Mouse (Mus musculus) spleen, embryonic (tissue): ENCODE data around the gene Sobp.

ENCODE experiments used
- CTCF ChIA-PET: fragments of 350-600 bp; sonication (Branson Sonifier 250); formaldehyde crosslinking; loops from one replicate; lab custom pipeline; 2022; lab: Charles Lee

Sobp gene

GRCm38 (mm10) chr10:42999324-42999723 is 175.0 kb downstream of the Sobp start:
- CTCF ChIA-PET = no interaction called here

DNA sequence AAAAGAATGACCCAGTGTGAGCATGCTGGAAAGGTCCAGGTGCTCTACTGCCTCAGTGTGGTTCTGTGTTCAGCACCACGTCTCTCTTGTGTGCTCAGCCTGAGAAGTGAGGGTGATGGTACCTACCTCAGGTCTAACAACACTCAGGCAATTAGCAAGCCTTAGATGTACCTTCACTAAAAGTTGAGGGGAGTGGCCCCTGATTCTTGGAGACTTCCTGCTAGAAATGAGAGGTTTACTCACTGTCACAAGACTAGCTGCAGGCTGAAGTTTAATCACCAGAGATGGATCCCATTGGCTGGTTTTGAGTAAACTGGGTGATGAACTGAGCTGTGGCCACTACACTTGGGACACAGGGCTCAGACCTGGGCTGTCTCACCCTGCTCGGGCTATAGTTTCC is 177.1 kb downstream of the Sobp start:
- CTCF ChIA-PET = interaction anchor here (0.6 kb wide), 1 partner anchor 614 kb away, joined by 3 read pairs; no protein-coding TSS in a partner anchor

GRCm38 (mm10) chr10:42995484-42995895 is 178.8 kb downstream of the Sobp start:
- CTCF ChIA-PET = interaction anchor here (0.9 kb wide), 1 partner anchor 1346 kb away, joined by 4 read pairs; no protein-coding TSS in a partner anchor

- CTCF ChIA-PET = no interaction called here
Measured at GRCm38 (mm10) chr10:42994331-42994782, 180.0 kb downstream of the Sobp start.

DNA sequence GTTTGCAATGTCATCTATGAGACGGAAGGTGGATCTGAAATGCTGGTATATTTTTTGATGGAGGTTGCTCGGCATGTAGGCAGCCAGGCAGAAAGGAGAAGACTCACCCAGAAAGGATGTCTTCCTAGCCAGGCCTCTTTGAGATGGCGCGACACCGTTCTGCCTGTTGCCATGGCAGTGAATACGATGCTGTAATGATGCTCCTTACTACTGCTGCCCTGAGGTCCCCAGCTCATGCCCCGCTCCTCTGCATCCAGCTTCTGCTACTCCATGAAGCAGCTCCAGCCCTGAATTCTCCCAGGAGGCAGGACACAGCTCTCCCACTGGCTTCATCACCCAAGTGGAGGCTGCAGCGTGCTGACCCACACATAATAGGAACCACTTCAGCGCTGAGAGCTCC is 183.3 kb downstream of the Sobp start:
- CTCF ChIA-PET = interaction anchor here (0.7 kb wide), 1 partner anchor 236 kb away, joined by 3 read pairs; no protein-coding TSS in a partner anchor

DNA sequence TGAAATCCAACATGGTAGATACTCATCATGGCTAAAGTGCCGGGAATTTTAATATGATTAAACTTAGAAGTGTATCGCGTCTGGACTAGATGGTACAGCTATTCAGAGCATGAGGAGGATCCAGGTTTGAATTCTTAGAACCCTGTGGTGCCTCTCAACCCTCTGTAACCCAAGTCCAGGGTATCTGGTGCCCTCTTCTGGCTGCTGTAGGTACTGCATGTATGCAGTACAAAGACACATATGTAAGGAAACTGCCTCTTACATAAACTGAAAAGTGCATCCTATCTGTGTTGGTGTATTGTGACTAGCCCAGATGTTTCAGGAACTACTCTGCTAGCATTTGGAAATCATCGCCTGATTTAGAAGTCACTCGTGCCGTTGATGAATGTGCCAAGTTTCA is 184.4 kb downstream of the Sobp start:
- CTCF ChIA-PET = interaction anchor here (1.2 kb wide), 1 partner anchor 293 kb away, joined by 3 read pairs; no protein-coding TSS in a partner anchor

DNA sequence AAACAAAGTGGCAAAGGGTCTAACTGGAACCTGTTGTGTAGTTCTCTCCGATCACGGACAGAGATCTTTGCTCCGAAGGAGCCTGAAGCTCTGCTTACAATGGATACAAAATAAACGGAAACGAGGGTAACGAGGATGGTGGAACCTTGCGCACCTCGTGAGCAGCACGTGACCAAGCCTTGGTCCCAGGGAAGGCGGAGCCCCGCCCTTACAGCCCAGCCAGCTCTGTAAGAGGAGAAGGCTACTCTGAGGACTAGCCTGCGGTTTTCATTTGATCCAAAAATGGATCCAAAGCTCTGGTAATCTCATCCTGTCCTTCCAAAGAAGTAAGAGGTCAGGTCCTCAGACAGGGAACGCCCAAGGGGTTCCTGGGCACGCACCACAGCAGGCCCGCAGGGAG is 185.7 kb downstream of the Sobp start:
- CTCF ChIA-PET = interaction anchor here (0.8 kb wide), 1 partner anchor 680 kb away, joined by 3 read pairs; no protein-coding TSS in a partner anchor

GRCm38 (mm10) chr10:42987594-42988052 is 186.7 kb downstream of the Sobp start:
- CTCF ChIA-PET = interaction anchor here (0.6 kb wide), 1 partner anchor 186 kb away, joined by 5 read pairs; no protein-coding TSS in a partner anchor

GRCm38 (mm10) chr10:42984886-42985285 is 189.4 kb downstream of the Sobp start:
- CTCF ChIA-PET = no interaction called here

DNA sequence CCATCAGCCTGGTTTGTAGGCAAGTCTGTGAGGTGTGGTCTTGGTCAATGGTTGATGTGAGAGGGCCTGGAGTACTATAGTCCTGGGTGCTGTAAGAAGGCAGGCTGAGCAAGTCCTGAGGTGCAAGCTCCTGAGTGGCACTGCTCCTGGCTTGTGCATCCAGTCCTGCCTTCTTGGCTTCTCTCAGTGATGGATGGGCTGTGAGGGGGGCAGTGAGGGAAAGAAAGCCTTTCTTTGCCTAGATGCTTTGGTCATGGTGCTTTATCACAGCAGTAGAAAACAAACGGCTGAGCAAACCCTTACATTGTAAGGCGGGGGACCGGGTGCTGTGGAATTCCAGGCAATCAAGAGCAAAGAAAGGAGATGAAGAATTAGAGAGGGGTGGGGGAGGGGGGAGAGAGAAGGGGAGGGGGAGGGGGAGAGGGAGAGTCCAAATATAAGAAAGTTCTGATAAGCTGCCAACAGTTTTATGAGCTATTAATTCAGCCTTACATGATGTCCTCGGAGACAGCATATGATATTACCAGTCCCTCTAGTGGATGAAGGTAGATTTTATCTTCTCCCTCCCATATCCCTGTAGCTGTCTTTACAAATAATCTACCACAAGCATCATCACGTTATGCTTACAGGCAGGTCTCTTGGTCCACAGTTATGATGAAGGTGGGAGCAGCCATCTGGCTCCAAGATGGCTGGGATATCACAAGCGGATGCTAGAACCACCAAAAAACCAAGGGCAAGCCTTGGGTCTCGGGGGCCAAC is 193.2 kb downstream of the Sobp start:
- CTCF ChIA-PET = interaction anchor here (0.7 kb wide), 1 partner anchor 137 kb away, joined by 7 read pairs; no protein-coding TSS in a partner anchor

DNA sequence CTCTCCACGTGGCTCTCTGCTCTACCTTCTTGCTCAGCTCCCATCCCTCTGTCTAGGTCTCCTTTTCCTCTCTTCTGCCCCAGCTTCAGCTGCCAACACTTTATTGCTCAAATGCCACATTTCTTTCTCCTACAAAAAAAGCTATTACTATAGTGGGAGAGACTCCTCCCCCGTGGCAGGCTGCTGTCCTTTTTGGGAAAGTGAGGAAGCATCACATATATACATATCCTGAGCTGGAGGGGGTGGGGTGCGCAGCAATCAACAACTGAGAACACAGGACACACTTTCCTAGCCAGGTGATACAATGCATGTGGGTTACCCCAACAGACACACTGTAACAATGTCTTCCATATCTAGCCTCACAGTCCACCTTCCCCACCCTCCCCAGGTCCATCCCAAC is 196.0 kb downstream of the Sobp start:
- CTCF ChIA-PET = no interaction called here

DNA sequence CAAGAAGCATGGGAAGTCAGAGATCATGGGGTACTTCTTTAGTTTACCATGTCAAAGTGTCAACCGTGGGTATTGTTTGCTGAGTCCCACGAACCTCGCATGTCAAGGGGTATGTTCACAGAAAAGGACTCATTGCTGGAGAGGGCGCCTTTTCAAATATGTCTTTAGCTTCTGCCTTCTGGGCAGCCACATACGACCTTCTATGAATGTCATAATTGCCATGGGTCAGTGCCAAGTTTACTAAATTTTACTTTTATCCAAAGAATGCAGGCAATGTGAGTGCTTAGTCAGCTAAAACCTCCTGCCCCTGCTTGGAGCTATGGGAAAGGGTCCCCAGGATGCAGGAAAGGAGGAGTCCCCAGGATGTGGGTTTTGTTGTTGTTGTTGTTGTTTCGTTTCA is 197.8 kb downstream of the Sobp start:
- CTCF ChIA-PET = no interaction called here

DNA sequence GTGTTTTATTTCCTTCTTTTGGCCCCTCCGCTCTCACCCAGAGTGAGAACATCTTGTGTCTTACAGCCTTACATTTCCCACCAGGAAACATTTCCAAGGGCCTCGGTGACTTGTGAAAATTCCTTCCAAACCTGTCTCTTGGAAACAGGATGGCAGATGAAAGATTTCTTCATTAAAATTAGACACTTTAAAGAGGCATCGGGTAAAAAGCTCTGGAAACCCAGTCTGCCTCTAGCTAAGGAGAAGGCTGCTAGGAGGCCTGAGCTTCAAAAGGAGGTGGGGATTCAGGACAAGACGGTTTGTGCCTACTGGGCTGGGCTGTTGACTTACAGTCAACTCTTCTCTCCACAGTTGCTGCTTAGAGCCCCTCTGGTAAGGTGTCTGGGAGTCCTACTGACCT is 200.8 kb downstream of the Sobp start:
- CTCF ChIA-PET = no interaction called here

- CTCF ChIA-PET = interaction anchor here (0.7 kb wide), 2 partner anchors 43 to 138 kb away, joined by 7 to 27 read pairs; no protein-coding TSS in a partner anchor
Measured at GRCm38 (mm10) chr10:42972504-42973172, 201.7 kb downstream of the Sobp start.

DNA sequence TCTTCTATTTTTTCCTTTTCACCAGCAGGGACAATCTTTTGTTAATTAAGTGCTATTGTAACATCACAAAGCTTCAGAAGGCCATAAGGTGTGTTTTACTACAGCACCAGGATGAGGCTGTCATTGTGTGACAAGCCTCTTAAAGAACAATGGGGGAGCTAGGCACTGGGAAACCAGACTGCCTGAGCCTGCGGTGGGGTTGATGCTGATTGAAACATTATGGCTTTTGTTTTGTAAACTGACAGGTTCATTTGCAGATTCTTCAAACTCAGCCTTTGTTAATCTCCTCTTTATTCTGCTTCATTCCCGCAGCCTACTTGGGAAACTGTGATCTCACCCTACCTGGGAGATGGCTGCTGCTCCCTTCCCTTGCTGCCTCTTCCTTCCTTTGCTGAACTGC is 206.0 kb downstream of the Sobp start:
- CTCF ChIA-PET = no interaction called here

DNA sequence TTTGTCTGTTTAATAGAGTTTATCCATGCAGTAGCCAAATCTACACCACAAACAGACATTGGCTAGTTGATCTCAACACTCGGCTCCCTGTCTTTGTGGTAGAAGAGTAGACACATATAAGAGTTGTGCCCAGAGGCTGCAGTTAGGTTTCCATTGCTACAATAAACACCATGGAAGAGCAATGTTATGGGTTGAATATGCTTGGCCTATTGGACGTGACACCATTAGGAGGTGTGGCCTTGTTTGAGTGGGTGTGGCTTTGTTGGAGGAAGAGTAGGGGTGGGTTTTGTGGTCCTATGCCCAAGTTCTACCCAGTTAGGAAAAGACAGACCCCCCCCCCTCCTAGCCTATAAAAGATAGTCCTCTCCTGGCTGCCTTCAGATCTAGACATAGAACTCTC is 211.3 kb downstream of the Sobp start:
- CTCF ChIA-PET = no interaction called here

GRCm38 (mm10) chr10:42962655-42963054 is 211.7 kb downstream of the Sobp start:
- CTCF ChIA-PET = no interaction called here

DNA sequence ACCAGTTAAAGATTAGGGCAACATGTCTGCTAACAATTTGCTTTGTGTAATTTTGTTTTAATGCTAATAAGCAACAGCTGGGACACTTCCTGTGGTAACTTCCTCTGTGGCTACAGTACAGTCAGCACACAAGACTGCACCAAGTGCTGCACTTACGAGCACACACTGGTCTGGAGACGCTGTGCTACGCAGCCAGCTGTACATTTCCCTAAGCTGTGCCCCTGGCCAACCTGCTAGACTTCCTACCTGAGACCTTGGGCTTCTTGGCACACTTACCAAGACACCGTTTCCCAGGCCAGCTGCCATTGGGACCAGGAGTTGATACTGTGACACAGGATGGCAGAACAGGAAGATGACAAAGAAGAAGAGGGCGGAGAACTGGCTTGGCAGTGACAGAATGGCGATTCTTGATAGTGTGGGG is 212.1 kb downstream of the Sobp start:
- CTCF ChIA-PET = interaction anchor here (0.6 kb wide), 1 partner anchor 310 kb away, joined by 3 read pairs; no protein-coding TSS in a partner anchor

GRCm38 (mm10) chr10:42961771-42962170 is 212.6 kb downstream of the Sobp start:
- CTCF ChIA-PET = interaction anchor here (0.6 kb wide), 1 partner anchor 310 kb away, joined by 3 read pairs; no protein-coding TSS in a partner anchor

DNA sequence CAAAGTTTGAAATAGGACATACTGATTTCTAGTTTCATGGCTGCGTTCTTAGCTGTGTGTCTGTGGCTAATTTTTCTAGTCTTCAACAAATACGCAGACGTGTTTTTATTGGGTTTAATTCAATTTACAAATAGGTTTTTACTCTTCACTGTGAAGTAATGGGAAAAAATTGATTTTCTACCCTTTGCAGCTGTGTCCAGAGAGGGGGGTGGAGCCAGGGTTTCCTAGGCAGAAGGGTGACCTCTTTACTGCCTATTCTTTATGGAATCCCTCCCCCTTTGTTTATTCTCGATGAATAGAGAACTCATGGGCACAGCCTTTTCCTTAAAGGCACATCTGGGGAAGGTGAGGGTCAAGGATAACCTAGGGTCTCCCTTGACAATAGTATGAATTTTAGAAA is 215.6 kb downstream of the Sobp start:
- CTCF ChIA-PET = interaction anchor here (1.2 kb wide), 1 partner anchor 28 kb away, joined by 5 read pairs; no protein-coding TSS in a partner anchor

DNA sequence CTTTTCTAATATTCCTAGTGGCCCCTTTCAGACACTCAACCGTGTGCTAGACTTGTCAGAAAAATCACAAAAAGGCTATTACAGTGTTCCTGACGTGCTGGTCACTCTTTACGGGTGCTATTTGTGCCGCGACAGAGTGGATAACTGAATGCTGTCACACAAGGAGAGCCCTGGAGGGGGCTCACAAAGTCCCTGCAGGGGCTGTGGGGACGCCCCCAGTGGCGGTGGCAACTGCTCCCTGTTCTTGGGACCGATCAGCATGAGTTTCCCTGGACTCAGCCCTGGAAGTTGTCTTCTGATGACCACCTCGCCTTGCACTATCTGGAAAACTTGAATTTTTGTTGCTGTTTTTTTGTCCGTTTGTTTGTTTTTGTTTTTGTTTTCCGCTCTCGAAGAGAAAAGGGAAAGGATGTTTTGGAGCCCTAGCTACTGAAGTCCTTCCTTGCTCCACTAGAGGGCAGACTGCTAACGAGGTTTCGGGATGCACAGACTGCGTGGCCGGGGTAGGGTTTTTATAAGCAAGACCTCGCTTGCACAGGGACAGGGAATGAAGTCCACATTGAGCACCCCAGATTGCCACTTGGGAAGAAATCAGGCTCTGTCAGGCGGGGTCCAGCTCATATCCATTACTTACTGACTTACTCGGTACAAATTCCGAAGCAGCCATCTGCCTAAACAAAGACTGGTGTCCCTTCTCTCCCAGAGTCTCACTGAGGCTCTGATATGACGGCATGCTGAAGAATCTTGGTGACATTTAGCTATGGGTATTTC is 216.3 kb downstream of the Sobp start:
- CTCF ChIA-PET = interaction anchor here (1.2 kb wide), 1 partner anchor 29 kb away, joined by 5 read pairs; no protein-coding TSS in a partner anchor
